Mouse (Mus musculus): ENCODE measurements around the gene Timm8a1. TPM values are rescaled to one million over a fixed set of nuclear protein-coding genes. Genes with fewer than 3 reads are reported as not detected.

The Timm8a1 gene
- total and polyA plus RNA-seq, 3 experiments = 240 to 449 (median 267) TPM

GRCm38 (mm10) chrX:134523772-134524171 is 17.9 kb downstream of the Timm8a1 start:
- Histone ChIP-seq H3K4me1 (ENCODE audit: control insufficient read depth in 1 of 2, insufficient read depth in 2 of 2, low read length in 2 of 2) (peaks cover 25% of the 10 kb centered on the region in 2 experiments), H3K79me2 (ENCODE audit: control insufficient read depth, insufficient read depth, low read length, poor library complexity) (no peaks in the 10 kb centered on the region), H3K9ac (ENCODE audit: control insufficient read depth, low read depth, low read length, poor library complexity, severe bottlenecking) (no peak overlapping the region), H3K27me3 (ENCODE audit: control insufficient read depth in 1 of 2, insufficient read depth in 2 of 2, low read length in 2 of 2) (no peaks in the 10 kb centered on the region), H3K27ac (ENCODE audit: control insufficient read depth, low read depth, low read length) (peak overlapping the region; percentile 24), H3K4me3 (ENCODE audit: control insufficient read depth in 1 of 2, insufficient read depth in 1 of 2, low read depth in 2 of 2, low read length in 2 of 2) (no peak overlapping the region), H3K9me3 (replicated peaks; ENCODE audit: insufficient read depth, low read length) (no peaks in the 10 kb centered on the region), H3K36me3 (ENCODE audit: control insufficient read depth in 1 of 2, insufficient read depth in 2 of 2, low read length in 2 of 2) (peaks cover 0 to 36% of the 10 kb centered on the region in 2 experiments; a peak in 2 of 4 replicates)
- TF ChIP-seq JUND (IDR thresholded peaks at IDR 0.05; ENCODE audit: low read depth, low read length) (0 out of 2 replicates have a peak, but pooled peaks have one; percentile 50), RCOR1 (IDR thresholded peaks at IDR 0.05; ENCODE audit: low read depth, low read length) (peak; percentile 79), SIN3A (IDR thresholded peaks at IDR 0.05; ENCODE audit: low read length) (peak; percentile 71), MYB (IDR thresholded peaks at IDR 0.05; ENCODE audit: low read depth, low read length) (peak; percentile 77; the same call in 1 of the 2 replicates), MAX (IDR thresholded peaks at IDR 0.05; ENCODE audit: low read length) (peak; percentile 33; the same call in 1 of the 2 replicates), TAL1 (IDR thresholded peaks at IDR 0.05; ENCODE audit: low read length) (peak; percentile 99), MEF2A (IDR thresholded peaks at IDR 0.05; ENCODE audit: extremely low read depth, insufficient replicate concordance, low read depth, low read length, poor library complexity, severe bottlenecking) (no peak), ZKSCAN1 (IDR thresholded peaks at IDR 0.05; ENCODE audit: low read depth, low read length) (no peak), UBTF (IDR thresholded peaks at IDR 0.05; ENCODE audit: borderline replicate concordance, insufficient read depth, low read depth, low read length) (no peak), MYC (IDR thresholded peaks at IDR 0.05; ENCODE audit: low read depth, low read length) (peak; percentile 78; the same call in 1 of the 2 replicates), USF1 (IDR thresholded peaks at IDR 0.05; ENCODE audit: low read depth, low read length) (no peak), HCFC1 (IDR thresholded peaks at IDR 0.05; ENCODE audit: low read depth, low read length) (0 out of 2 replicates have a peak, but pooled peaks have one; percentile 29), TCF12 (IDR thresholded peaks at IDR 0.05; ENCODE audit: low read depth, low read length) (peak; percentile 94), ZC3H11A (IDR thresholded peaks at IDR 0.05; ENCODE audit: low read depth, low read length) (no peak), GATA1 (IDR thresholded peaks at IDR 0.05; ENCODE audit: low read depth, low read length) (peak; percentile 93), ETS1 (IDR thresholded peaks at IDR 0.05; ENCODE audit: low read depth, low read length) (peak; percentile 88), ELF1 (IDR thresholded peaks at IDR 0.05; ENCODE audit: low read depth, low read length) (peak; percentile 42; the same call in 1 of the 2 replicates), CHD2 (IDR thresholded peaks at IDR 0.05; ENCODE audit: low read length) (no peak), EP300 (IDR thresholded peaks at IDR 0.05; ENCODE audit: low read depth in 1 of 2, low read length in 2 of 2) (peak; percentile 96 to 97), MAFK (IDR thresholded peaks at IDR 0.05; ENCODE audit: borderline replicate concordance, low read depth, low read length) (0 out of 2 replicates have a peak, but pooled peaks have one; percentile 62), USF2 (IDR thresholded peaks at IDR 0.05; ENCODE audit: borderline replicate concordance in 1 of 2, insufficient read depth in 1 of 2, low read depth in 1 of 2, low read length in 2 of 2) (no peak)
- peak; percentile 84 for DNase-seq (ENCODE audit: low read depth, low spot score)
